Mouse (Mus musculus) midbrain, embryonic 15.5 days (tissue): ENCODE measurements around the gene Ccl2. TPM values are rescaled to one million over a fixed set of nuclear protein-coding genes. Genes with fewer than 3 reads are reported as not detected.

Source experiments
- ATAC-seq: fragments of 200-750 bp; cut with Nextera tagmentation; replicated peaks from 2 replicates; pipeline ENCODE4 v1.8.0; 2017; ENCODE audit warnings: moderate TSS enrichment
- H3K27ac ChIP-seq: fragments of 300-500 bp; sonication (generic); 2 replicates; pipeline ENCODE4 v1.5.1; 2015; ENCODE audit warnings: mild to moderate bottlenecking, inconsistent platforms
- H3K27me3 ChIP-seq: fragments of 300-500 bp; sonication (generic); replicated peaks from 2 replicates; pipeline ENCODE4 v1.6.1; 2015; ENCODE audit warnings: inconsistent platforms
- H3K36me3 ChIP-seq: fragments of 300-500 bp; sonication (generic); replicated peaks from 2 replicates; pipeline ENCODE4 v1.6.1; 2015; ENCODE audit warnings: inconsistent platforms
- H3K4me1 ChIP-seq: fragments of 300-500 bp; sonication (generic); 2 replicates; pipeline ENCODE4 v1.6.1; 2015; ENCODE audit warnings: inconsistent platforms
- H3K4me2 ChIP-seq: fragments of 300-500 bp; sonication (generic); 2 replicates; pipeline ENCODE4 v1.6.1; 2015; ENCODE audit warnings: inconsistent platforms, mild to moderate bottlenecking, moderate library complexity
- H3K4me3 ChIP-seq: fragments of 300-500 bp; sonication (generic); 2 replicates; pipeline ENCODE4 v1.5.1; 2015; ENCODE audit warnings: mild to moderate bottlenecking, inconsistent platforms
- H3K9ac ChIP-seq: fragments of 300-500 bp; sonication (generic); 2 replicates; pipeline ENCODE4 v1.6.1; 2015; ENCODE audit warnings: mild to moderate bottlenecking, inconsistent platforms
- H3K9me3 ChIP-seq: fragments of 300-500 bp; sonication (generic); 2 replicates; pipeline ENCODE4 v1.6.1; 2016; ENCODE audit warnings: inconsistent platforms
- WGBS: fragments of 180-500 bp; shearing (Covaris S2); methylation state at CpG from one replicate; pipeline ENCODE4 v1.1.7; 2015; ENCODE audit warnings: mixed read lengths; 5-methylcytosine and 5-hydroxymethylcytosine counted together
- polyA plus RNA-seq: library from polyadenylated mRNA; unstranded; fragments of >200 nt; fragmentation: Nextera tagmentation; extraction: Ambion mirVana; gene quantifications from 2 replicates; pipeline ENCODE4 v1.2.1, GENCODE M21; 2015

Gene Ccl2
- polyA plus RNA-seq, 1 experiment from 2014 or later = 1.2 TPM

GRCm38 (mm10) chr11:82016181-82016780 lies 19.1 kb upstream of the Ccl2 start:
- ATAC-seq = no peak
- no peak overlapping the region for H3K4me3 ChIP-seq
- H3K36me3 ChIP-seq = no peaks in the 10 kb centered on the region
- no peak overlapping the region for H3K4me2 ChIP-seq
- no peaks in the 10 kb centered on the region for H3K9me3 ChIP-seq
- no peaks in the 10 kb centered on the region for H3K4me1 ChIP-seq
- H3K27me3 ChIP-seq = no peaks in the 10 kb centered on the region
- WGBS = 83% methylated on average over 3 of the region's 3 CpGs
- H3K27ac ChIP-seq = no peak overlapping the region
- H3K9ac ChIP-seq = no peak overlapping the region

DNA sequence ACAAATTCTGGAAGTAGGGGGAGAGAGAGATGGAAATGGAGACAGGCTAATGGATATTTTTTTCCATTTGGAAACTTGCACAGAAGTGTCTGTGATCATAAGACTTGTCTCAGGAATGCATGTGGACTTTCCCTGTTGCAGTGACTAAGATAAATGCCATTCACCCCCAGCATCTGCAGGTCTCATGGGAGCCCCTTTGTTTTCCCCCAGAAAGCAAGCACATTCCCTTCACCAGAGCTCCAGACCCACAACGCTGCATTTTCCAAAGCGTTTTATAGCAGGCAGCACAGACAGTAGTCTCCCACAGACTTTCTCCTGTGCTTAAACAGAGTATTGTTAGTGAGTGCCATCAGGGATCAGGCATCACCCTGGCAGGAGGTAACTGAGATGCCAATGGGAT lies 16.0 kb upstream of the Ccl2 start:
- H3K4me2 ChIP-seq = no peak overlapping the region
- ATAC-seq = no peak
- 70% methylated on average over 2 of the region's 2 CpGs for whole genome bisulfite sequencing
- no peaks in the 10 kb centered on the region for H3K9me3 ChIP-seq
- H3K27ac ChIP-seq = no peak overlapping the region
- no peak overlapping the region for H3K9ac ChIP-seq
- H3K4me3 ChIP-seq = no peak overlapping the region
- no peaks in the 10 kb centered on the region for H3K36me3 ChIP-seq
- no peaks in the 10 kb centered on the region for H3K27me3 ChIP-seq
- no peaks in the 10 kb centered on the region for H3K4me1 ChIP-seq

DNA sequence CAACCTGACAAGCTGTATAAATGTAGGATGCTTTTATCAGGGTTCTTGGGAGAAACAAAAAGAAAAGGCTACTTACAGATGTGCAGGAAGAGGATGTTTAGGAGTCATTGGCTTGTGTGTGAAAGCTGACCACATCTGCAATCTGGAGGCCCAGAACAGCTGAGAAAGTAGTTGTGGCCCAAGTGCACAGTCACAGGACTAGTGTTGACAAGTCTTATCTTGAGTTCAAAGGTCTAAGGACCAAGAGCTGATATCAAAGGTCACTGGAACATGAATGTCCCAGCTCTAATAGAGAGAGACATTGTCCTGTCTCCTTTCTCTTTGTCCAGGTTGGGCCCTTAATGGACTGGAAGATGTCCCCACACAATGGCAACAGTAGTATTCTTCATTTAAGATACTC lies 15.6 kb upstream of the Ccl2 start:
- H3K36me3 ChIP-seq = no peaks in the 10 kb centered on the region
- no peaks in the 10 kb centered on the region for H3K9me3 ChIP-seq
- no peak overlapping the region for H3K4me3 ChIP-seq
- H3K4me2 ChIP-seq = no peak overlapping the region
- H3K27me3 ChIP-seq = no peaks in the 10 kb centered on the region
- no peak overlapping the region for H3K9ac ChIP-seq
- H3K27ac ChIP-seq = no peak overlapping the region
- H3K4me1 ChIP-seq = no peaks in the 10 kb centered on the region
- ATAC-seq = no peak

- Histone ChIP-seq H3K9ac (no peak overlapping the region), H3K27me3 (no peaks in the 10 kb centered on the region), H3K36me3 (no peaks in the 10 kb centered on the region), H3K4me1 (no peaks in the 10 kb centered on the region), H3K4me3 (no peak overlapping the region), H3K9me3 (no peaks in the 10 kb centered on the region), H3K4me2 (no peak overlapping the region), H3K27ac (no peak overlapping the region)
- ATAC-seq = no peak
- WGBS = 73% methylated on average over 3 of the region's 3 CpGs
Observed at GRCm38 (mm10) chr11:82021406-82021805, 14.0 kb upstream of the Ccl2 start.

GRCm38 (mm10) chr11:82022504-82023056 lies 12.8 kb upstream of the Ccl2 start:
- no peaks in the 10 kb centered on the region for H3K27me3 ChIP-seq
- no peaks in the 10 kb centered on the region for H3K4me1 ChIP-seq
- no peaks in the 10 kb centered on the region for H3K9me3 ChIP-seq
- H3K4me2 ChIP-seq = no peak overlapping the region
- ATAC-seq = no peak
- 86% methylated on average over 6 of the region's 6 CpGs for WGBS
- H3K9ac ChIP-seq = no peak overlapping the region
- no peak overlapping the region for H3K27ac ChIP-seq
- no peaks in the 10 kb centered on the region for H3K36me3 ChIP-seq
- no peak overlapping the region for H3K4me3 ChIP-seq

DNA sequence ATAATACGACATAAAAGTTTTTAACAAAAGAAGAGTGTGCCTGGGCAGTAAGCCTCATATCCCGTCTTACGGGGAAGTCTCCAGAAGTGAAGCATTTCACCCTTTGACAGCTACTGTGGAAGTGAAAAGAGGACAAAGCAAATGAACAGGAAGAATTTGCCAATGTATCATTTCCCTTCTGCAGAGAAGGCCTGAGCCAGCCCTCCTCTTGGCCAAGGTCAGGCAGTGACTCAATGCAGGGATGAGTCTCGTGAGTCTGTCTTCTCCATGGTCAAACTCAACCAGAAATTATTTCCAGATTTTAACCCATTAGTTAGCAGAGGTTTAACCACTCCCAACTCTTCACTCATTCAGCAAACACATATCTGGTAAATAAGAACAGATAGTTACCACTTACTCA lies 11.6 kb upstream of the Ccl2 start:
- 84% methylated on average over 4 of the region's 4 CpGs for WGBS
- H3K4me3 ChIP-seq = no peak overlapping the region
- H3K27me3 ChIP-seq = no peaks in the 10 kb centered on the region

DNA sequence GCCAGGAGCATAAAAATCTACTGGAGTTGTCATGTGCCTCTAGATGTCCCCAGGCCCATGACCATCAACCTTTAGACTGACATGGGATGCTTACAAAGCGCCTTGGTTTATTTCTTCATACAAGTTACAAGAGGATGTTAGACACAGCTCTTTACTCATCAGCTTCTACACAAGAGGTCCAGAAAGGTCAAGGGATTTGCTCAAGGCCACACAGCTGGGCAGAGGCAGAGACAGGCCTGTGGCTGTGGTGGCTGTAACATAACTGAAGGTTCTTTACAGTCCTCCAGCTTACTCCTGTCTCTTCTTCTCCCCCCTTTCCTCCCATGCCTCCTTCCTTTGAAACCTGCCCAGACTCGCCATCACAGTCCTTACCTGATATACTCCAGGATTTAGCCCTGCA lies 5.2 kb upstream of the Ccl2 start:
- Histone ChIP-seq H3K4me3 (no peak overlapping the region), H3K9me3 (no peaks in the 10 kb centered on the region), H3K27ac (no peak overlapping the region), H3K4me2 (no peak overlapping the region), H3K4me1 (no peaks in the 10 kb centered on the region), H3K27me3 (no peaks in the 10 kb centered on the region), H3K9ac (no peak overlapping the region), H3K36me3 (no peaks in the 10 kb centered on the region)
- ATAC-seq = no peak
- WGBS = 83% methylated on average over 2 of the region's 2 CpGs

More for the DNA sequence above, 11.6 kb upstream of the Ccl2 start:
- Histone ChIP-seq H3K4me1 (no peaks in the 10 kb centered on the region), H3K27ac (no peak overlapping the region), H3K4me2 (no peak overlapping the region), H3K9me3 (no peaks in the 10 kb centered on the region), H3K36me3 (no peaks in the 10 kb centered on the region), H3K9ac (no peak overlapping the region)
- ATAC-seq = no peak

DNA sequence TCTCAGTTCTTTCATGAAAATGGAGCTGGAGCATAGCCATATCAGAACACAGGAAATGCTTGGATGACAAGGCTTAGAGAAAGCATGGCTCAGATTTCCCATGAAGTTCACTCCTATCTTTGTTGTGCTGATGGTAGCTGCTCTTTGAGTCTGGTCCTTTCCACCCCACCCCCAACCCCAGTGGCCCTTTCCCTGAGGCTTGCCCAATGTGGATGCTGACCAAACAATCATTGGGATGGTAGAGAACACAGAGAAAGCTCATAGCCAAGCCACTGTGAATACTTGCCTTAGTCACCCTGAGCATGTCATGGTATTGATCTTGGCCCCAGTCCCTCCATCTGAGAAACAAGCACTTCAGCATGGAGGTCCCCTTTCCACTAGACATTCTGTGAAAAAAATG lies 3.2 kb upstream of the Ccl2 start:
- no peak overlapping the region for H3K4me2 ChIP-seq
- no peak for ATAC-seq
- H3K9ac ChIP-seq = no peak overlapping the region
- no peak overlapping the region for H3K4me3 ChIP-seq
- no peaks in the 10 kb centered on the region for H3K27me3 ChIP-seq
- H3K4me1 ChIP-seq = no peaks in the 10 kb centered on the region
- no peak overlapping the region for H3K27ac ChIP-seq
- H3K36me3 ChIP-seq = no peaks in the 10 kb centered on the region
- H3K9me3 ChIP-seq = no peaks in the 10 kb centered on the region

DNA sequence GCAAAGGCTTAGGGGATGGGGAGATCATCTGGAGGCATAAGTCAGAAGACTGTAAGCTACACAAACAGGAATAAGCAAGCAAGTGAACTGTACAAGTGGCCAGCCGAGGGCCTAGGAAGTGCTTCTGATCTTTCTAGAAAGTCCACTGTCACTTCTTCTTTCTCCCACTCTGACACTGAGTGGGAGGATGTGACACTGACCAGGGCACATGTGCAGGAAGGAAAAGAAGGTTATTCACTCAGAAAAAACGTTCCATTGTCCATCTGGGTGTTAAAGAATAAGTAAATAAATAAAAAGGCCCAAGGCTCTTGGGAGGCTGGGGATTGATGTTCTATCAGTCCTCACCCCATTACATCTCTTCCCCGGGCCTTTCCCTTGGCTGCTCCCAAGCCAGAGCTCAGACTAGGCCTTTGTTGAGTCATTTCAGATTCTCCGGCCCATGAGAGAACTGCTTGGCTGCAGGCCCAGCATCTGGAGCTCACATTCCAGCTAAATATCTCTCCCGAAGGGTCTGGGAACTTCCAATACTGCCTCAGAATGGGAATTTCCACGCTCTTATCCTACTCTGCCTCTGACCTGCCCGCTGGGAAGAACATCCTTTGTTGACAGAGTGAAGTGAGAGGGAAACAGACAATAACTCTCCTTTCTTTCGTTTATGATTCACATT lies 2.6 kb upstream of the Ccl2 start:
- Histone ChIP-seq H3K27me3 (no peaks in the 10 kb centered on the region), H3K4me2 (no peak overlapping the region), H3K9me3 (no peaks in the 10 kb centered on the region), H3K4me1 (no peaks in the 10 kb centered on the region), H3K4me3 (no peak overlapping the region), H3K36me3 (no peaks in the 10 kb centered on the region), H3K27ac (no peak overlapping the region), H3K9ac (no peak overlapping the region)
- 40% methylated on average over 8 of the region's 8 CpGs for WGBS
- no peak for ATAC-seq

DNA sequence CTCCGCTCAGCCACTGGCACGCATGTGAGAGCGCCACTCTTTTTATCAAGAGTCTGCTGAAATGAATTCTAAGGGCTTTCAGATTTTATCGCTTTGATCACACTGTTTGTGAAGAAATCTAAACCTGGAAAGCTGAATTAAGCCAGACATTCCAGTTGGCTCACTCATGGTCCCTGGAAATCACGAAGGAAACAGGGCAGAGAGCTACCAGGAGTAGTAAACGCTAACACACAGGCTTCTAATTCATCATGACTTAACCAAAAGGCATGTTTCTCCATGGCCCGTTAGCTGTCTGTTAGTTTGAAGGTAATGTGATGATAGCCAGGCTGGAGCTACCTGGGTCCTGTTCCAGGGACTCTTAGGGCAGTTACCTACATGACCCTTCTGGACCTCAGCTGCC lies 925 bp upstream of the Ccl2 start:
- Histone ChIP-seq H3K27ac (no peak overlapping the region), H3K36me3 (no peaks in the 10 kb centered on the region), H3K9me3 (no peaks in the 10 kb centered on the region), H3K4me1 (no peaks in the 10 kb centered on the region), H3K4me2 (no peak overlapping the region), H3K27me3 (no peaks in the 10 kb centered on the region), H3K4me3 (no peak overlapping the region), H3K9ac (no peak overlapping the region)
- 87% methylated on average over 7 of the region's 7 CpGs for whole genome bisulfite sequencing
- ATAC-seq = no peak

DNA sequence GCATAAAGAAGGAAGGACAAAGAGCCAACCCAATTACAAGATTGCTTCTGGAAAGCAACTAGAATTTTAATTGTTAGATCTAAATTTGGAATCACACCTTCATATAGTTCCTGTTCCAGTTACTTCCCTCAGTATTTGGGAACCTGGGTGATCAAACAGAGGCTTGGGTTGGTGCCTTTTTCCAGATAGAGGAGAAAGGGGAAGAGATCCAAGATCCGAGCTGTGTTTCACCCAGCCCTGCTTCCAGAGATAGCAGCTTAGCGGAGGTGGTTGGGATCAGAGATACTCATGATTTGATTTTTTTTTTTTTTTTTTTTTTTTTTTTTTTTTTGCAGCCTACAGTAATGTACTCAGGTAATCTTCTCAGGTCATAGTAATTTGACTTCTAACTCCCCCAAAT lies 486 bp downstream of the Ccl2 start:
- WGBS = 90% methylated on average over 2 of the region's 2 CpGs

DNA sequence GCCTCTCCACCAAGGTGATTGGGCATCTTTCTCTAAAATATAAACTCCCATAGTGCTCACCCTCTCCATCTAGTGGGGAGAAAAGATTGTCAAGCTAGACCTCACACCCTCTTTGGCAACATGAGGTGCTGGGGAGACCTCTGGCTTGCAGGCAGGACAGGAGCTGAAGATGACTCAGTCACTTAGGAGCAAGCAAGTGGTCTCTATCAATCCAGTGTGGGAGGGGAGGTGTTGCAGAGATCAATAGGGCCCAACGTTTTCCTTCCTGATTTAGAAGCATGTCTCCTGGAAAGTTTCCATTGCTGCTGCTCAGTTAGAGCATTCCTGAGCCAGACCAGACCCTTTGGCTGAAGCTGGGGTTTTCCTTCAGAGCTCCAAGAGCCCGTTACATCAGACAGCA lies 3.2 kb downstream of the Ccl2 start, which contains the start of gene Gm17268:
TSS of gene Gm17268 (minus strand) at position 28 of the 400 bp plus-strand sequence.
- Histone ChIP-seq H3K9ac (no peak within 1 kb of the TSS), H3K4me3 (no peak within 1 kb of the TSS), H3K4me2 (no peak within 1 kb of the TSS), H3K4me1 (no peaks in the 10 kb centered on the region), H3K27ac (no peak within 1 kb of the TSS), H3K36me3 (no peaks in the 10 kb centered on the region), H3K9me3 (no peaks in the 10 kb centered on the region), H3K27me3 (no peaks in the 10 kb centered on the region)
- ATAC-seq = no peak
- 64% methylated on average over 2 of the region's 2 CpGs for WGBS

More for the DNA sequence above, 486 bp downstream of the Ccl2 start:
- no peaks in the 10 kb centered on the region for H3K27me3 ChIP-seq
- no peak overlapping the region for H3K9ac ChIP-seq
- no peak overlapping the region for H3K4me3 ChIP-seq
- H3K36me3 ChIP-seq = no peaks in the 10 kb centered on the region
- no peak for ATAC-seq
- no peaks in the 10 kb centered on the region for H3K9me3 ChIP-seq
- H3K4me1 ChIP-seq = no peaks in the 10 kb centered on the region
- H3K4me2 ChIP-seq = no peak overlapping the region
- no peak overlapping the region for H3K27ac ChIP-seq

DNA sequence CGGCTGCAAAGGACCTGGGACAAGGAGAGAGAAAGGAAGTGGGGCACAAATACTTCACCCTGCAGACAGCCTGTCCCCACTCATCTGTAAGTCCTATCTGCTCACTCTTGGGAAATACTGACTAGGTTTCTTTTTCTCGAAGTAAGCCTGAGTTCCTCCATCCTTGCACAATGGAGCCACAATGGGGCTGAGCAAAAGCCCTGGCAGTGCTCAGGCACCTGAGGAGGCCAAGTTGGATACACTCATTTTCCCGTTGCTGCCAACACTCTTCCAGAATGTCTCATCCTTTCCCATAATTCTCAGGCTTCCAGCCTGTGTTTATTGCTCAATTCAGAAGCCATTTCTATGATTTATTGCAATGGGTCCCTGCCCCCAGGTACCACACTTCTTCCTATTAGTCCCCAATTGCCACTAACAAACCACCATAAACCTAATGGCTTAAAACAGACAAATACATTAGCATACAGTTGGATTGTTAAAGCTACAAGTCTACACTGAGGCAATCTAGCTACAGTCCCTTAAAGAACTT lies 3.8 kb downstream of the Ccl2 start:
- H3K36me3 ChIP-seq = no peaks in the 10 kb centered on the region
- no peak overlapping the region for H3K4me3 ChIP-seq
- H3K9me3 ChIP-seq = no peaks in the 10 kb centered on the region
- H3K27me3 ChIP-seq = no peaks in the 10 kb centered on the region
- no peak overlapping the region for H3K4me2 ChIP-seq
- ATAC-seq = no peak
- WGBS = 85% methylated on average over 3 of the region's 3 CpGs
- H3K4me1 ChIP-seq = no peaks in the 10 kb centered on the region
- H3K9ac ChIP-seq = no peak overlapping the region
- H3K27ac ChIP-seq = no peak overlapping the region
